Mouse (Mus musculus): ENCODE measurements around the gene Lman2l.

The Lman2l gene

DNA sequence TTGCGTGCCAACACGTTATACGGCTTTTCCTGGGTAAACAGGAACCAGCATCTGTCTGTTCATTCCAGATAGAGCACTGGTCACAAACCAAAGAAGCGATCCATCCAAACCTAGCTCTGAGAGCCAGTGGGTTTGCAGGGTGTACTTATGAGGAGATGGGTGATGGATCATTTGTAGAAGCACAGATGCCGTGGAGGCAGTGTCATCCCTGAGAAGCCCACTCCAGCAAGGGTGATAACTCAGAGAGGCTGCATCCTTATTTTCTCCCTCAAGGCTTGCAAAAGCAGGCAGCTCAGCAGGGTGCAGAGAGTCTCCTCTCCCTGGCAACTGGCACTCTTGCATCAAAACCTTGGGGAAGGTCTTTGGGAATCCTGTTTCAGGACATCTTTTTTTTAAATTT, 13.1 kb upstream of the Lman2l start:
- DNase-seq (ENCODE audit: low read depth), result no peak

DNA sequence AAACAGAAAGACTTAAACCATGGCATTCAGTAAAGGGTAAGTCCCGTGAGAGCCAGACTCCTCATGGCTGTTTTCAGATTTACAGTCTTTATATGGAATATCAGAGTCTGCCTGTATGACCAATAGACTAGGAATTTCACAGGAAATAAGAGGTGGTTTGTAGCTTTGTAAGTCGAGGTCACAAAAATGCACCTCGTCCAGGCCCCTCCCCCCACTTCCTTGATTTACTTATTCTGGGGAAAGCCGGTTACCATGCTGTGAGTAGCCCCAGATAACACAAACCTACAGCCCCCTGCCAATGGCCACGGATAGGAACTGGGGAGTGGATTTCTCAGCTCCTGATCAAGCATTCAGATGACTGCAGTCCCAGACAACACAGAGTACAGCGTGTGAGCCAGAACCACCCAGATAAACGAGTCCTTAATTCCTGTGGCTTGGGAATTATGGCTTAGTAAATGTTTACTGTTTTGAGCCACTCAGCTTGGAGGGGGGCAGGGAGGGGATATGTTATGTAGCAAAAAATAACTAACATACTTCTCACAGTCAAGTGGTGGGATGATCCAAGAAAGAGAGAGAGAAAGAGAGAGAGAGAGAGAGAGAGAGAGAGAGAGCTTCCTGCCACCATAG, 12.4 kb upstream of the Lman2l start:
- DNase-seq (ENCODE audit: low read depth), result no peak

DNA sequence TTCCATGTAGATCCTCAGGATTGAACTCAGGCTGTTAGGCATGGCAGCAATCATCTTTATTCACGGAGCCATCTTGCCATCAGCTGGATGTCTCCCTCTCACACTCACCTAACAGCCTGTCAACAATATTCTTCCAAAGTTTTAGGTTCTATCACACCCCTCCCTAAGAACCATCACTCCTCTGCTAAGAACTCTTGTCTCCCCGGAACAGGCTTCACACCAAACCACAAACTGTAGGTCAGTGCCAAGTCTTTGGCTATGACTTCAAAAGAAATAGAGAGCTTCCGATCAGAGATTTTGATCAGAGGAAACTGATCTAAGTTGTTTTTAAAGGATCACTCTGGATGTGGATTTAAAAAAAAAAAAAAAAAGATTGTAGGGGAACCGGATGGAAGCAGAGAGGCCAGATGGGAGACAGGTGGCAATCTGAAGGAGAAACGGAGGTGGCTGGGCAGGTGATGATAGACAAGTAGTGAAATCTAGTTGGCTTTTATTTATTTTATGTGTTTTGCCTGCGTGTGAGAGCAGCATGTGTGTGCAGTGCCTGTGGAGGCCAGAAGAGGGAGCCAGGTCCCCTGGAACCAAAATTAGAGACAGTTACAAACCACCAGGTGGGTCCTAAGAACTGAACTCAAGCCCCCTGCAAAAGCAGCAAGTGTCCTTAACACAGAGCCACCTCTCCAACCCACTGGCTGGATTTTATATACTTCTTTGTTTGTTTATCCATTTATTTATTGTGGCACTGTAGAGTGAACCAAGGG, 9.2 kb upstream of the Lman2l start:
- no peak for DNase-seq (ENCODE audit: low read depth)

DNA sequence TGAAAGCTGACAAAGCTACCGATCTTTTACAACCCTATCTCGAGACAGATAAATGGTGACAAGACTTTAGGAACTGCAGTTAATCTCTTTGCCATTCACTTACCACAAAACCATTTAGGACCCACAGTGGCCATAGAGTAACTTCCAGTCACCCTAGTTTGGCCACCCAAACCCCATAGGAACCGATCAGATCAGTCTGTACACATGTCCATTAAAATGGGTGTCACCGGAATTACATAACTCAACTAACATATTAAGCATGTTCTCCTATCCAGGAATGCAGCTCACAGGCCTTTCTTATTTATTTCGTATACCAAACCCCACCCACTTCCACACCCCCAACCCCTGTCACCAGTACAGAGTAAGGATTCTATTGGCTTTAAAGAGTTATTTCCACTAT, 1.8 kb upstream of the Lman2l start:
- DNase-seq (ENCODE audit: low read depth), result no peak

DNA sequence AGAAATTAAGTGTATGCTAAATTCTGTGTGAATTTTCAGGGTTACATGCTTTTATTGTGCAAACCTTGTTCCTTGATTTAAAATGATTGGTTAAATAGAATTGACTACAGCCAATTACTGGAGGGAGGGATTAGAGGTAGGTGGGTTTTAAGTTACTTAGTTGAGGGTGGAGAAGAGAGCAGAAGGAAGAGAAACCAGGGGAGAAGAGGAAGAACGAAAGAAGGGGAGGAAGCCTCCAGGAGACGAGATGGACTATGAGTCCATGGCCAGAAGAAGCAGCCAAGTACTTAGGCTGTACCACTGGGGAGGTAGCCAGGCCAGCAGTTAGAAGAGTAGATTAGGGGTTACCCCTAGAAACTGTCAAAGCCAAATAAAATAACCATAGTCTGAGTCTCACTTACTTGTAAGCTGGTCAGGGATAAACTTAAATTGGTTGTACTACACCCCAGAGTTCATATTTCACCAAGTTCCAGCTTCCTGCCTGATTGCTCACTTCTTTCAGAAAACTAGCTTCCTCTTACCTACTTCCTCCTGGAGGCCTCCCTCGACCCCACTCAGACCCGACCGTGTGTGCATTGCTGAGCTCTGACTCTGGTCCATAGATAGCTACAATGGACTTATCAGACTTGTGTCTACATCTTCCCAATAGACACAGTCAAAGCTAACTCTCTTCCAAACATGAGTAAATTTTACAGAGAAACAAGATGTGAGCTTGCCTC, 1.2 kb upstream of the Lman2l start:
- DNase-seq (ENCODE audit: low read depth), result no peak

DNA sequence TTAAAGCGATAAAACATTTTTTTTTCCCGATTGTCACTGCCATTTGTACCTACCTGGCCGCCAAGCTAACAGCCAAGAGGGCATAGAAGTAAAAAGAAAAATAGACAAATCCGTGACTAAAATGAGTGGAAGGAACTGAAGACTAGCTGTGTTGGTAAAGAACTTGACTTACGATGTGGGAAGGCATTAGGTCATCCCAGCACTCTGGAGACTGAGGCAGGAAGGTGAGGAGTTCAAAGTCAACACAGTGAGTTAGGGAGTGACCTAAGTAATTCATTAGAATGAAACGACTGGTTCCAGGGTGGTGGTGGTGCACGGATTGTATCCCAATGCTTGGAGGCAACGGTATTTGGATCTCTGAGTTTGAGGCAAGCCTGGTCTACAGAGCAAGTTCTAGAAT, 437 bp upstream of the Lman2l start:
- DNase-seq (ENCODE audit: low read depth), result no peak

DNA sequence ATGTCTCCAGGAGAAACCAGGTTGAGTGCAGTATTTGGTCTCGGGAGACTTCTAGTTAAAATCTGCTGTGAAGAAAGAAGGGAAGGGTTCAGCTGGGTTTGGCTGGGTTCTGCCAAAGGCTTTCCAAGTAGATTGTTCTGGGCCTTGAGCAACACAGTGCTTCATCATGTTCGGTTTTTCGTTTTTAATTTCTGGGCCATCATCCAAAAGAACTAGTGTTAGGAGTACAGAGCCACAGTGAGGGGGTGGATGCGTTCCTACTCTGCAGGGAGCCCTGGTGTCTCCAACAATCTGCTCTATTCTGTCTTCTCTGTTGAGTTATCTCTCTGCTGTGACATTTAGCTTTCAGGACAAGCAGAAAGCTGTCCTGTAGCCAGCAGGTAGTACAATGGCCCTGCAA, 4.0 kb downstream of the Lman2l start:
- DNase-seq (ENCODE audit: low read depth), result no peak

DNA sequence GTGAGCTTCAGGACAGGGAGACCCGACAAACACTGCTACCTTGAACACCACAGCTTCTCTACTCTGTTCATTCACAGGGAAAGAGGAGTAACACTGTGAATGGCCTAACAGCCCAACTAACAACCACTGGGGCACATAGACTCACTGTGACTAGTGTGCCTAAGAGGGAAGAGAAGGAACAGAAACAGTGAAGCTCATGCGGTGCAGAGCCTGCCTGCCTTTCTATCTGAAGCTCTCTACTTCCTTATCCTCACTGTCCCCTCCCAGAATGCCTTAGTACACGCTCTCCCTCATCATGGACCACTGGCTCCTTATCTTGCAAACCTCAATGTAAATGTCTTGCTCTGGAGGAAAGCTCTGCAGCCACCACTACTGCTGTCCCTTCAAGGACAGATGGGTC, 7.8 kb downstream of the Lman2l start:
- DNase-seq (ENCODE audit: low read depth), result no peak

DNA sequence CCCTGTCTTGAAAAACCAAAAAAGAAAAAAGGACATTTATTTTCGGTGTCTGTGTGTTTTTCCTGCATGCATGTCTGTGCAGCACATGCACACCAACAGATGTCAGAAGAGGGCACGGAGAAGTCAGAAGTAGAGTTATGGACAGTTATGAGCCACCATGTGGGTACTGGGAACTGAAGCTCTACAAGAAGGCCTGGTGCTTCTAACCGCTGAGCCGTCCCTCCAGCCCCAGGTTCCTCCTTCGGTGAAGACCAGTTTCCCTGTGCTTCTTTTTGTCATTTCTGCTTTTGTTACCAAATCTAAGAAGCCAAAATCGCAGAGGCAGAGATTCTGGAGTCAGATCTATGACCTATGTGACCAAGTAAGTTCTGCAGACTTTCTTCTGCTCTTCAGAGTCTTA, 8.6 kb downstream of the Lman2l start:
- no peak for DNase-seq (ENCODE audit: low read depth)

DNA sequence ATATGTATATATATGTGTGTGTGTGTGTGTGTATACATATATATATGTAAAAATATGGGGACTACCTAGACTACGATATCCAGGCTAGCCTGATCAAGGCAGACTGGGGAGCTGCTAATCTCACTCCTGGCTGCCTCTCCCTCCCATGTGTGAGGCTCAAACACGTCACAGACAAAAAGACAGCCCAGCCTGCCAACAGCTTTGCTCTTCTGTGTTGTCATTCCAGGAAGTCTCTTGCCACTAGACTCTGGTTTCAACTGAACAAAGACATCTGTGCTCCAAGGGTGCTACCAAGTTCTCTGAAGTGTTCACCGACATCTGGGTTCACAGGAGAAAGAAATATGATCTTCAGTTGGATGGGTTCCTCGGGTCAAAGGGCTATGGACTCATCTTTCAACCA, 10.0 kb downstream of the Lman2l start:
- no peak for DNase-seq (ENCODE audit: low read depth)

DNA sequence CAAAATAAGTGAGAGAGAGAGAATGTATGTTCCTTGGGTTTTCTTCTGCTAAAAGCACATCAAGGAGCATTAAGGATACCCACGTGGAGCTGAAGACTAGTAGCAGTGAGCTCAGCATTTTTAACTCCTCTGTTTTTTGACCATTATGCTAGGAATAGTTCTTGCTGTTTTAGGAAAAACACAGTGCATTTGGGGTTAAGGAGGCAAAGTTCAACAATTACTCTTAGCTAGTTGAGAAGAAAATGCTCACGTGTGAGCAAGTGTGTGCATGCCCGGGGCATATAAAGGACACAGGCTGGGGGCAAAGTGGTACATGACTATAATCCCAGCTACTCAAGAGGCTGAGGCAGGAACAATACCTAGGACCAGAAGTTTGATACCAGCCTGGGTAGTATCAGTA, 11.5 kb downstream of the Lman2l start:
- DNase-seq (ENCODE audit: low read depth), result no peak

DNA sequence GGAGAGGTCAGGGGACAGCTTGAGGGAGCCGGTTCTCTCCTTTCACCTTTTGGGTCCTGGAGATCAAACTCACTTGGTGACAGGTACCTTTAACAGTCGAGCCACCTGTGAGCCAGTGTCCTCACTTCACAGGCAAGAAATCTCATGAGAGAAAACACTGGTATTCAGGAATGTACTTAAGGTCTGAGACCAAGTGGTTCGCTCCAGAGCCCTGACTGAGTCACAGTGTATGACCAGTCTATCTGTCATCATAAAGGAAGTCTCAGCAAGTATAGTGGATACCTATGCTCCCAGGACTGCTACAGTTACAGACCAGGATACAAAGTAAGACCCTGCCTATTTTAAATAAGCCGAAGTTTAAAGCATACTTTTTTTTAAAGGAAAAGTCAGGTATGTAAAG, 12.1 kb downstream of the Lman2l start:
- DNase-seq (ENCODE audit: low read depth), result no peak

DNA sequence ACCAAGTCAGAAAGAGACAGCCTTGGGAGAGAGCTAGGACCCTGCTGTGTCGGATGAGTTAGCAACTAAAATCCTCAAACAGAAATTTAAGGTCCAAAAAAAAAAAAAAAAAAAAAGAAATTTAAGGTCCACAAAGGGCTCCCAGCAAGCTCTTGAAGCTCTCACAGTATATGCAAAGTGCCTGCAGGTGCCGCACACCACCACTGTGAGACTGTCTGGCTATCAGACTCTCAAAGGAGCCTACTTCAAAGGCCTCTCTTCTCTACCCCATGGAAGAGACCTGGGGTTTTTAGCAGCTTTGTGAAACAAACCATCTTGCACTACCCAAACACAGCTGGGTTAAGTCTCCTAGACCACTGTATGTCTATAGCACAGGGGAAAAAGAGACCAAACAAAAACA, 15.6 kb downstream of the Lman2l start:
- DNase-seq (ENCODE audit: low read depth), result no peak

DNA sequence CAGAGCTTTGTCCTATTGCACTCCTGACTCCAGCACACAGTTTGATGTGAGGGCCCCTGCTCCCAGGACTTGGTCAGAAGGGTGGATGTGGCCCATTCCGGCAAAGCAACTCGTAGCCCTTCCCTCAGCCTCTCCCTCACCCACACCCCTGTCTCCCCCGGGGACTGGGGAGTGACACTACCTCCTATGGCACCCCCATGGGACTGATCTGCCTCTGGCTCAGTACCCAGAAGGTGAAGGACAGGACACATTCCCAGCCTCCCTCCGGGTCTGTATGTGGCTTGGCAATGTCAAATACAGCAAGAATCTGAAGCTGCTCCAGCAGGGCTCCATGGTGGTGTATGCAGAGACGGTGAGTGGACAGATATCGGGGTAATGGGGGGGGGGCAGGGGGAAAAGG, 40.5 kb downstream of the Lman2l start:
- DNase-seq (ENCODE audit: low read depth), result no peak

DNA sequence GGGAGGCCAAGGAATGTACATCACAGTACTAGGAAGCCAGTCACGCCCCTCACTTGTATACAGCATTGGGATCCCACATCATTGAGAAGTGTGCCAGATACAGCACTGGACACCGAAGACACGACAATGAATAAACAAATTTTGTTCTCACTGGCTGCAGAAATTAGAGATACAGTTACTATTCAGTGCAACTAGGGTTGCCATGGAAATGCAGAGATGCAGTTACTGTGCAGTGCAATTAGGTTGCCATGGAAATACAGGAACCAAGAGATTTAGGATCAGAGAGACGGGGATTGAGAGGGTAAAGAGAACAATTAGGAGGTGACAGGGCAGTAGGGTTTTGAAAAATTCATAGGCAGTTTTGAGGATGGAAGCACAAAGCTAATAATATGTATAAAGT, 43.6 kb downstream of the Lman2l start:
- DNase-seq (ENCODE audit: low read depth), result no peak

DNA sequence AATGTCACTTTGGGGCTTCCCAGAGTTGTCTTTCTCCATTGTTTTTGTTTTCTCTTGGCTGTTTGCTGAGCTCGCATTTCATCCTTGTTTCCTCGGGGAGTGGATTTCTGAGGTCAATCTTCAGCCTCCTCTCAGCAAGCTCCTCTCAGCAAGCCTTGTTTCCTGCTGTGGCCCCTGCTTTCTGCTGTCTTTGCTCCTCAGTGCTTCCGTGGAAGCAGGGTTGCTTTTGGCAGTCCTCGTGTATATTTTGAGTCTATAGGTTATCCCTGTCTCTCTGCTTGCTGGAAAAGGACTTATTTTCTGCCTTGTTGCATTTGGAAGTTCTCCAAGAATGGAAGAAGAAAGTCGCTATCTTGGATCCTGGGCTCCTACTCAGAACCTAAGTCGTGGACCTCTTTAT, 48.0 kb downstream of the Lman2l start:
- DNase-seq (ENCODE audit: low read depth), result no peak

DNA sequence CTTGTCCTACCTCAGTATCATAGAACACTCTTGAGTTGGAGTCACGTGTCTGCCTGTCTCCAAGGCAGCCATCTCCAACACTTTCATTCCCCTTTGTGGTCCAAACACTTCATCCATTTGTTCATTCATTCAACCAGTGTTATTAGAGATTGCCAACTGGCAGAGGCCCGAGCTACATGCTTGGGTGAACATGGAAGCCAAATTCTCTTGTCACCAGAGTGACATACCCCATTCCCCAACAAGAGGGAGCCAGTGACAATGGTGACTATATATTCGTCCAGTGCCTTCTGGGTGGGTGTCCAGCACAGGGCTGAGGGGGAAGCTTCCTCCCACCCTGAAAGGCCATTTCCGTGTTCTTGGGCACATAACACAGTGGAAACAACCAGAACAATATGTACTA, 65.5 kb downstream of the Lman2l start:
- no peak for DNase-seq (ENCODE audit: low read depth)

DNA sequence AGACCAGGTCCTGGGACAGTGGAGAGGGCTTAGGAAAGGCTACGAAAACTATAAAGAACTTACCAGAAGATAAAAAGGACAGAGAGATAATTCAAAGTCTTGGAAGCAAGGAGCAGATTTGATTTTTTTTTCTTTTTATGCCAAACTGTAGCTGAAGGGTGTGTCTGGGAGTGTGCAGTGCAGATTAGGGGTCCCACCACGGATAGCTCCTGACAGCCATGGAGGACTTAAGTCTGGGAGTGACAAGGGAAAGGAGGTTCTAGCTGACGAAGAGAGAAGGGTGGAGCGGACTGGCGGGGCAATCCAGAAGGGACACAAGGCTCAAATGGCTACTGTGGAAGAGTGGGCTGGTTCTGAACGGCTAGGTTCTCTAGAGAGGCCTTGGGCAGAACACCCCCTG, 66.2 kb downstream of the Lman2l start:
- no peak for DNase-seq (ENCODE audit: low read depth)

DNA sequence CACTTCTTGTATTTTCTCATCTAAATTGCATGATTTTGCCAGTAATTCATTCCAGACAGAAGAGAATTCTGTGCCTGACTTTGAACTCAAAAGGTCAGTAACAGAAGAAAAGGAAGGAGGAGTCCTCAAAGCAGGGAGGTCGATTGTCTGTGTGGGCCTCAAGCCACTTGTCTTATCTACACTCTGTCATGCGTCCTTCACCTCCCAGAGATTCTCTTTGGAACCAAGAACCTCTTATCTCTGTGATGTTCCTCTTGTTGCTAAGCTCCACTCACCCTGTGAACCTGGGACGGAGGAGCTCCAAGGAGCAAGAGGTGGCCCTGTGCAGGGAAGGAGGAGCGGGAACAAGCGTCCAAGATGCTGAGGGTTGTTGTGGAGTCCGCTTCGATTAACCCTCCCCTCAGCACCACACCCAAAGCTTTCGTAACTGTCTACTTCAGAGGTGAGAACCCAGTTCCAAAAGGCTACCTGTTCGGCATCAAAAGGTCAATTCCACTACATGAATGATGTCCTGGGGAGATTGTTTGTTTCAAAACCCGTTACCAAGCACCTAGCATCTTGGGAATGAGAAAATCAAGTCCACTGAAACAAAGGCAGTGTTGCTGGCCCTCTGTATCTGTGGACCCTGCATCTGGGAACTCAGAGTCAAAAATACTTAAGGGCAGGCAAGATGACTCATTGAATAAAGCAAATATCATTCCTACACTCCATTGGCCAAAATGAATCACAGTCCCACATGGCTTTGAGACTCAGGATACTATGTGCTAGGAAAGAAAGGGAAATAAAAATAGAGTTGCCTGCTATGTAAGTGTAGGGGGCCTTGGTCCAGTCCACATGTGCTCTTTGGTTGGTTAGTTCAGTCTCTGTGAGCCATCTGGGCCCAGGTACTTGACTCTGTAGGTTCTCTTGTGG, 72.9 kb downstream of the Lman2l start, which contains the start of gene Fer1l5:
Fer1l5 (plus strand) TSS at position 358 of the 912 bp plus-strand sequence.
- DNase-seq (ENCODE audit: low read depth), result no peak

DNA sequence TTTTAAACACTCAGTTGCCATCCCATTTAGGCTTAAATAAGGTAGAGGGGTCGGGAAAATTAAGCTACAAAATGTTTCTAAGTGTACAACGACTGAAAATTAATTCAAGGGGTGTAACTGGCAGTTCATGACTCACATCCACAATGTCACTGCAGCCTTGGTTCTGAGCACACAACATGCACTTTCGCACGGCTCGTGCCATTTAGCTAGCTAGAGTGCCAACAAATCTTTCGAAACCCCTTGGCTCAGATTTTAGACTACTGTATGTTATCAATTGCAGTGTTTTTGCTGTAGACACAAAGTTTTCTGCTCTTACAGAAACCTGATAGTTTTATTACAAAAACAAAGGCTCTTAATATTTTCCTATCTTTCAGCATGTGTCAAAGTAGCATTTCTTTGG, 74.2 kb downstream of the Lman2l start:
- no peak for DNase-seq (ENCODE audit: low read depth)

Measured in c-Kit-positive CD71-positive TER-119-negative erythroid progenitor cells, embryonic 14.5 days (primary cell).